Mouse (Mus musculus) limb, embryonic 14.5 days (tissue): Measurements from ENCODE around the gene Rims1. TPM values are rescaled to one million over a fixed set of nuclear protein-coding genes. Genes with fewer than 3 reads are reported as not detected.
A peak's percentile ranks its signal among the peaks of the same experiment; 100 is the strongest.

ENCODE experiments used
- ATAC-seq: fragments of 200-750 bp; cut with Nextera tagmentation; 2 replicates; pipeline ENCODE4 v1.8.0; 2017; ENCODE audit warnings: low read depth, moderate number of reproducible peaks, moderate TSS enrichment; ENCODE audit not compliant: low FRiP score
- DNase-seq: peaks from one replicate; pipeline ENCODE4 v3.0.0-alpha.2; 2015; ENCODE audit warnings: low spot score
- H3K27ac ChIP-seq: fragments of 300-500 bp; sonication (generic); replicated peaks from 2 replicates; pipeline ENCODE4 v1.5.1; 2014; ENCODE audit warnings: low read depth, mild to moderate bottlenecking, low read length, moderate library complexity, mixed read lengths
- H3K27me3 ChIP-seq: fragments of 300-500 bp; sonication (generic); 2 replicates; pipeline ENCODE4 v1.6.1; 2014; ENCODE audit warnings: low read length, mixed read lengths; ENCODE audit not compliant: control insufficient read depth, insufficient read depth
- H3K36me3 ChIP-seq: fragments of 300-500 bp; sonication (generic); 2 replicates; pipeline ENCODE4 v1.6.1; 2014; ENCODE audit warnings: mild to moderate bottlenecking, low read length, moderate library complexity, mixed read lengths; ENCODE audit not compliant: control insufficient read depth, insufficient read depth
- H3K4me1 ChIP-seq: fragments of 300-500 bp; sonication (generic); 2 replicates; pipeline ENCODE4 v1.6.1; 2014; ENCODE audit warnings: antibody characterized with exemption, low read length, mixed read lengths; ENCODE audit not compliant: control insufficient read depth, insufficient read depth
- H3K4me2 ChIP-seq: fragments of 300-500 bp; sonication (generic); replicated peaks from 2 replicates; pipeline ENCODE4 v1.6.1; 2014; ENCODE audit warnings: low read depth, mild to moderate bottlenecking, low read length, moderate library complexity; ENCODE audit not compliant: severe bottlenecking
- H3K4me3 ChIP-seq: fragments of 300-500 bp; sonication (generic); replicated peaks from 2 replicates; pipeline ENCODE4 v1.5.1; 2014; ENCODE audit warnings: low read length
- H3K9ac ChIP-seq: fragments of 300-500 bp; sonication (generic); 2 replicates; pipeline ENCODE4 v1.6.1; 2014; ENCODE audit warnings: mild to moderate bottlenecking, low read depth, low read length, moderate library complexity; ENCODE audit not compliant: severe bottlenecking
- H3K9me3 ChIP-seq: fragments of 300-500 bp; sonication (generic); 2 replicates; pipeline ENCODE4 v1.6.1; 2016; ENCODE audit warnings: low read length; ENCODE audit not compliant: control insufficient read depth
- POLR2A ChIP-seq: fragments of 200-500 bp; IDR thresholded peaks from 2 replicates; pipeline ENCODE4 v1.8.0; 2012; ENCODE audit warnings: inconsistent platforms, mild to moderate bottlenecking, moderate library complexity, borderline replicate concordance; ENCODE audit not compliant: insufficient read depth, insufficient read length; ENCODE audit errors: extremely low read depth
- WGBS: fragments of 180-500 bp; shearing (Covaris S2); extraction: QIAGEN DNeasy Blood & Tissue Kit; methylation state at CpG from one replicate; pipeline ENCODE4 v1.1.7; 2014; 5-methylcytosine and 5-hydroxymethylcytosine counted together
- polyA plus RNA-seq, 2 experiments: library from polyadenylated mRNA; depleted of rRNA in 1 of 2; stranded (reverse) in 1 of 2; unstranded in 1 of 2; fragments of >200 nt; fragmentation: Nextera tagmentation in 1 of 2; extraction: Ambion mirVana in 1 of 2; gene quantifications; 2 replicates each; pipeline versions ENCODE4 v1.2.1 to v1.2.3; 2012 to 2014

Rims1 gene
- polyA plus RNA-seq, 2 experiments, result 1.4 to 1.8 TPM

DNA sequence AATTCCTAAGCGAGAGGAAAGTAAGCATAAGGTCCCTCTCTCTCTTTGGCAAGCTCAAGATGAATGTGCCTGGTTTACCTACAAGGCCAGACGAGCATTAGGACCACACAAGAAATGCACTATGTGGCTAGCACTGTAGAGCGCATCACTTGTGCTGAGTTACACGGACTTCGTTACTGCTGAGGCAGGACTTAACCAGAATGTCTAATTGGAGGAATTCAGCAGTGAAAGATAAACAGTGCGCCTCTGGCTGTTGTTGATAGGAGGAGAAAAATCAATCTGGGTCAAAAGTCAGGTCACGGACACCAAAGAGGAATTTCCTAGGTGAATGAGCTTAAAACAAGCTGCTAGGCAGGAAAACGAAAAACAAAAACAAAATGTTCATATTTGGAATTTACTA, 185.0 kb downstream of the Rims1 start:
- Histone ChIP-seq H3K9me3 (no peaks in the 10 kb centered on the region), H3K36me3 (no peaks in the 10 kb centered on the region), H3K4me3 (no peak overlapping the region), H3K27ac (no peak overlapping the region), H3K4me1 (no peaks in the 10 kb centered on the region), H3K4me2 (no peak overlapping the region), H3K27me3 (no peaks in the 10 kb centered on the region), H3K9ac (no peak overlapping the region)
- 72% methylated on average over 8 of the region's 8 CpGs for WGBS
- TF ChIP-seq POLR2A, result no peak
- DNase-seq, result no peak
- no peak for ATAC-seq

DNA sequence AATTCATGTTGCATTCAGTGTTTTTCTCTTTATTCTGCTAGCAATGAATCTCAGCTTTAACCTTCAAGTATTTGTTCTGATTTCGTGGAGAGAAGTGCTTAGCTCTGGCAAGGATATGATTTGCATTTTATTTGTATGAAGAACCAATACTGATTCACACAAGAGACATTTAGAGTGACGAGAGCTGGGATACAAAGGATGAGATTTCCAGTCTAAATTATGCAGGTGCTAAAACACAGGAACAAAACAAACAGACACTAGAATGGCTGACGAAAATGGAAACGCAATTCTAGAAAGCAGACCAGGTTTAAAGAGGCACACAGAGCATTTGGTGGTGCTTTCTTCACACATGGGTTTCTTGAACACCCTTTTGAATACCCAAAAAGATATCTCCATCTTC, 190.2 kb downstream of the Rims1 start:
- WGBS, result 84% methylated on average over 4 of the region's 4 CpGs
- no peaks in the 10 kb centered on the region for H3K4me1 ChIP-seq
- DNase-seq (no peak), ATAC-seq (no peak)
- no peak overlapping the region for H3K27ac ChIP-seq
- no peak overlapping the region for H3K4me3 ChIP-seq
- no peak overlapping the region for H3K9ac ChIP-seq
- TF ChIP-seq POLR2A, result no peak
- no peaks in the 10 kb centered on the region for H3K9me3 ChIP-seq
- H3K27me3 ChIP-seq, result no peaks in the 10 kb centered on the region
- H3K4me2 ChIP-seq, result no peak overlapping the region
- no peaks in the 10 kb centered on the region for H3K36me3 ChIP-seq

GRCm38 (mm10) chr1:22613609-22614008, 192.2 kb downstream of the Rims1 start:
- Histone ChIP-seq H3K9ac (no peak overlapping the region), H3K4me3 (no peak overlapping the region), H3K4me1 (no peaks in the 10 kb centered on the region), H3K36me3 (no peaks in the 10 kb centered on the region), H3K27me3 (no peaks in the 10 kb centered on the region), H3K27ac (no peak overlapping the region), H3K9me3 (no peaks in the 10 kb centered on the region), H3K4me2 (no peak overlapping the region)
- TF ChIP-seq POLR2A, result no peak
- no peak for DNase-seq
- 64% methylated on average over 3 of the region's 3 CpGs for WGBS
- no peak for ATAC-seq

GRCm38 (mm10) chr1:22604329-22605044, 201.3 kb downstream of the Rims1 start:
- TF ChIP-seq POLR2A, result no peak
- Histone ChIP-seq H3K36me3 (no peaks in the 10 kb centered on the region), H3K9me3 (no peaks in the 10 kb centered on the region), H3K4me1 (no peaks in the 10 kb centered on the region), H3K9ac (no peak overlapping the region), H3K27ac (no peak overlapping the region), H3K27me3 (no peaks in the 10 kb centered on the region), H3K4me2 (no peak overlapping the region), H3K4me3 (no peak overlapping the region)
- DNase-seq (peak; percentile 41), ATAC-seq (no peak)
- WGBS, result 64% methylated on average over 18 of the region's 18 CpGs

DNA sequence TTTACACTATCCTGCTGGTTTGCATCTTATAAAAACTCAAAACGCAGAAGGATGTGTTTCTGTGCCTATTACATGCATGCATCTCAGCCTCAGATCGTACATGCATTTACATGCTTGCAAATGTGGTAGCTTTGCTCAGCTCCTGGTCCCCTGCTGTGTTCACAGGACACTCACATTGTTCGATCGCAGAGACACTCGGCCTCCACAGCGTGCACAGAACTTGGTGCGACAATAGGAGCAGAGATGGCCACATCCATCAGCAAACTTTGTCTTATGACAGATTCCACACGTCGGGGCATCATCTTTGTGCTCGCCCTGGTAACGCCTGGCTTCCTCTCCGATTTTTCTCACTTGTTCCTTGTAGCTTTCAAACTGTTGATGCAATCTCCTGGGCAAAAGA, 209.6 kb downstream of the Rims1 start:
- 86% methylated on average over 12 of the region's 12 CpGs for WGBS
- ATAC-seq, result no peak

DNA sequence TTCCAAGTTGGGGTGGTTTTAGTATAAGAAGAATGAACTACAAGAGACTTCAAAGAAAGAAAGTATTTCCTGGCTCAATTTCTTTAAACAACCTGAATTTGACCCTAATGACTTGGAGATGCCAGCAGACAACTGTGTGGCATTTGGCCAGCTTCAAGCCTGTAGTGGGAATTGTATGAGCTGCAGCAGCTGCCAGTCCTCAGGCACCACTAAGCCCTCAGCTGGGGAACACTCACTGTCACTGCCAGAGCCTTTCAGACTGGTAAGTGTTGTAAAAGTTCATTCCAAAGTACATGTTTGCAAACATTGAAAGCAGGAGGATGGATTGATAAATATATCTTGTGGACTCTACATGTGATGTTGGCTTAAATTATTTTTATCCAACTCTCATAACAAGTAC, 211.0 kb downstream of the Rims1 start:
- Histone ChIP-seq H3K27me3 (no peaks in the 10 kb centered on the region), H3K36me3 (no peaks in the 10 kb centered on the region), H3K27ac (no peak overlapping the region), H3K9me3 (no peaks in the 10 kb centered on the region), H3K4me2 (no peak overlapping the region), H3K4me1 (no peaks in the 10 kb centered on the region), H3K4me3 (no peak overlapping the region), H3K9ac (no peak overlapping the region)
- TF ChIP-seq POLR2A, result no peak
- ATAC-seq, result 0 out of 2 replicates have a peak, but pooled peaks have one; percentile 50
- DNase-seq, result peak; percentile 60

More for the DNA sequence above, 209.6 kb downstream of the Rims1 start:
- Histone ChIP-seq H3K4me3 (no peak overlapping the region), H3K27ac (no peak overlapping the region), H3K4me1 (no peaks in the 10 kb centered on the region), H3K9ac (no peak overlapping the region), H3K4me2 (no peak overlapping the region), H3K9me3 (no peaks in the 10 kb centered on the region), H3K36me3 (no peaks in the 10 kb centered on the region), H3K27me3 (no peaks in the 10 kb centered on the region)
- DNase-seq, result no peak
- no peak for TF ChIP-seq POLR2A
